Mouse (Mus musculus): ENCODE measurements around the gene Gm12184. TPM values are rescaled to one million over a fixed set of nuclear protein-coding genes. Genes with fewer than 3 reads are reported as not detected.
A peak's percentile ranks its signal among the peaks of the same experiment; 100 is the strongest.

Gene Gm12184
- polyA plus RNA-seq, 1 experiment from 2014 or later, result 3.0 TPM

GRCm38 (mm10) chr11:48869380-48870110 lies 43.1 kb upstream of the Gm12184 start:
- no peak for ATAC-seq (ENCODE audit: low read depth)
- H3K27ac ChIP-seq (ENCODE audit: low read depth, low read length), result no peak overlapping the region
- no peak overlapping the region for H3K9ac ChIP-seq (replicated peaks; ENCODE audit: low read depth, low read length)
- 0 out of 2 replicates have a peak, but pooled peaks cover 2% of the 10 kb centered on the region for H3K27me3 ChIP-seq (ENCODE audit: control insufficient read depth, insufficient read depth, low read length)
- H3K36me3 ChIP-seq (ENCODE audit: control insufficient read depth, insufficient read depth, low read length), result no peaks in the 10 kb centered on the region
- no peak overlapping the region for H3K4me3 ChIP-seq (ENCODE audit: low read depth, low read length)
- WGBS, result 79% methylated on average over 7 of the region's 7 CpGs
- no peaks in the 10 kb centered on the region for H3K9me3 ChIP-seq (ENCODE audit: control insufficient read depth, low read length)
- H3K4me1 ChIP-seq (ENCODE audit: control insufficient read depth, insufficient read depth, low read length), result no peaks in the 10 kb centered on the region; the same call in 1 of the 2 replicates
- H3K4me2 ChIP-seq (ENCODE audit: low read depth, low read length), result no peak overlapping the region

- H3K4me1 ChIP-seq (ENCODE audit: control insufficient read depth, insufficient read depth, low read length), result no peaks in the 10 kb centered on the region; the same call in 1 of the 2 replicates
- H3K27me3 ChIP-seq (ENCODE audit: control insufficient read depth, insufficient read depth, low read length), result no peaks in the 10 kb centered on the region
- ATAC-seq (ENCODE audit: low read depth), result no peak
- no peak overlapping the region for H3K4me2 ChIP-seq (ENCODE audit: low read depth, low read length)
- no peak overlapping the region for H3K9ac ChIP-seq (replicated peaks; ENCODE audit: low read depth, low read length)
- H3K9me3 ChIP-seq (ENCODE audit: control insufficient read depth, low read length), result no peaks in the 10 kb centered on the region
- no peak overlapping the region for H3K27ac ChIP-seq (ENCODE audit: low read depth, low read length)
- WGBS, result 95% methylated on average over 9 of the region's 9 CpGs
- no peak overlapping the region for H3K4me3 ChIP-seq (ENCODE audit: low read depth, low read length)
- H3K36me3 ChIP-seq (ENCODE audit: control insufficient read depth, insufficient read depth, low read length), result no peaks in the 10 kb centered on the region
Measured at GRCm38 (mm10) chr11:48866481-48866880, 40.0 kb upstream of the Gm12184 start.

- Histone ChIP-seq H3K4me3 (ENCODE audit: low read depth, low read length) (no peak overlapping the region), H3K27ac (ENCODE audit: low read depth, low read length) (no peak overlapping the region), H3K9me3 (ENCODE audit: control insufficient read depth, low read length) (no peaks in the 10 kb centered on the region), H3K9ac (replicated peaks; ENCODE audit: low read depth, low read length) (no peak overlapping the region), H3K36me3 (ENCODE audit: control insufficient read depth, insufficient read depth, low read length) (no peaks in the 10 kb centered on the region), H3K4me2 (ENCODE audit: low read depth, low read length) (no peak overlapping the region), H3K27me3 (ENCODE audit: control insufficient read depth, insufficient read depth, low read length) (no peaks in the 10 kb centered on the region), H3K4me1 (ENCODE audit: control insufficient read depth, insufficient read depth, low read length) (no peaks in the 10 kb centered on the region)
- no peak for ATAC-seq (ENCODE audit: low read depth)
- WGBS, result 92% methylated on average over 3 of the region's 3 CpGs
Measured at GRCm38 (mm10) chr11:48863808-48864207, 37.4 kb upstream of the Gm12184 start.

- no peak overlapping the region for H3K4me3 ChIP-seq (ENCODE audit: low read depth, low read length)
- H3K36me3 ChIP-seq (ENCODE audit: control insufficient read depth, insufficient read depth, low read length), result no peaks in the 10 kb centered on the region
- no peaks in the 10 kb centered on the region; the same call in 1 of the 2 replicates for H3K27me3 ChIP-seq (ENCODE audit: control insufficient read depth, insufficient read depth, low read length)
- H3K4me2 ChIP-seq (ENCODE audit: low read depth, low read length), result no peak overlapping the region
- H3K27ac ChIP-seq (ENCODE audit: low read depth, low read length), result no peak overlapping the region
- ATAC-seq (ENCODE audit: low read depth), result no peak
- no peak overlapping the region for H3K9ac ChIP-seq (replicated peaks; ENCODE audit: low read depth, low read length)
- peaks cover 5% of the 10 kb centered on the region; the same call in 1 of the 2 replicates for H3K4me1 ChIP-seq (ENCODE audit: control insufficient read depth, insufficient read depth, low read length)
- WGBS, result 76% methylated on average over 1 of the region's 1 CpGs
- H3K9me3 ChIP-seq (ENCODE audit: control insufficient read depth, low read length), result no peaks in the 10 kb centered on the region
Measured at GRCm38 (mm10) chr11:48862784-48863319, 36.4 kb upstream of the Gm12184 start.

GRCm38 (mm10) chr11:48859014-48859413 lies 32.6 kb upstream of the Gm12184 start:
- H3K4me2 ChIP-seq (ENCODE audit: low read depth, low read length), result peak overlapping the region; percentile 60
- no peak overlapping the region for H3K9ac ChIP-seq (replicated peaks; ENCODE audit: low read depth, low read length)
- H3K4me3 ChIP-seq (ENCODE audit: low read depth, low read length), result peak overlapping the region; percentile 32
- no peak overlapping the region for H3K27ac ChIP-seq (ENCODE audit: low read depth, low read length)
- H3K9me3 ChIP-seq (ENCODE audit: control insufficient read depth, low read length), result no peaks in the 10 kb centered on the region
- H3K4me1 ChIP-seq (ENCODE audit: control insufficient read depth, insufficient read depth, low read length), result peaks cover 17% of the 10 kb centered on the region
- ATAC-seq (ENCODE audit: low read depth), result no peak
- no peaks in the 10 kb centered on the region for H3K36me3 ChIP-seq (ENCODE audit: control insufficient read depth, insufficient read depth, low read length)
- WGBS, result 0% methylated on average over 6 of the region's 6 CpGs
- H3K27me3 ChIP-seq (ENCODE audit: control insufficient read depth, insufficient read depth, low read length), result no peaks in the 10 kb centered on the region; the same call in 1 of the 2 replicates

GRCm38 (mm10) chr11:48853474-48854180 lies 27.2 kb upstream of the Gm12184 start:
- WGBS, result 1% methylated on average over 31 of the region's 31 CpGs

GRCm38 (mm10) chr11:48852624-48853473 lies 26.4 kb upstream of the Gm12184 start:
- no peaks in the 10 kb centered on the region for H3K9me3 ChIP-seq (ENCODE audit: control insufficient read depth, low read length)
- 9% methylated on average over 23 of the region's 23 CpGs for WGBS
- H3K27ac ChIP-seq (ENCODE audit: low read depth, low read length), result no peak overlapping the region

More at GRCm38 (mm10) chr11:48853474-48854180, 27.2 kb upstream of the Gm12184 start:
- peak; percentile 76 for ATAC-seq (ENCODE audit: low read depth)
- Histone ChIP-seq H3K27me3 (ENCODE audit: control insufficient read depth, insufficient read depth, low read length) (no peaks in the 10 kb centered on the region; the same call in 1 of the 2 replicates), H3K4me2 (ENCODE audit: low read depth, low read length) (peak overlapping the region; percentile 74), H3K27ac (ENCODE audit: low read depth, low read length) (no peak overlapping the region), H3K4me1 (ENCODE audit: control insufficient read depth, insufficient read depth, low read length) (peaks cover 19% of the 10 kb centered on the region), H3K4me3 (ENCODE audit: low read depth, low read length) (peak overlapping the region; percentile 54), H3K36me3 (ENCODE audit: control insufficient read depth, insufficient read depth, low read length) (no peaks in the 10 kb centered on the region), H3K9me3 (ENCODE audit: control insufficient read depth, low read length) (no peaks in the 10 kb centered on the region), H3K9ac (replicated peaks; ENCODE audit: low read depth, low read length) (peak overlapping the region; percentile 37)

GRCm38 (mm10) chr11:48852190-48852589 lies 25.7 kb upstream of the Gm12184 start:
- Histone ChIP-seq H3K9me3 (ENCODE audit: control insufficient read depth, low read length) (no peaks in the 10 kb centered on the region), H3K27me3 (ENCODE audit: control insufficient read depth, insufficient read depth, low read length) (no peaks in the 10 kb centered on the region), H3K36me3 (ENCODE audit: control insufficient read depth, insufficient read depth, low read length) (no peaks in the 10 kb centered on the region), H3K9ac (replicated peaks; ENCODE audit: low read depth, low read length) (no peak overlapping the region; the same call in 1 of the 2 replicates), H3K4me1 (ENCODE audit: control insufficient read depth, insufficient read depth, low read length) (peaks cover 14% of the 10 kb centered on the region), H3K4me3 (ENCODE audit: low read depth, low read length) (peak overlapping the region; percentile 54), H3K27ac (ENCODE audit: low read depth, low read length) (no peak overlapping the region), H3K4me2 (ENCODE audit: low read depth, low read length) (peak overlapping the region; percentile 74; the same call in 1 of the 2 replicates)
- no peak for ATAC-seq (ENCODE audit: low read depth)
- 85% methylated on average over 4 of the region's 4 CpGs for WGBS

More at GRCm38 (mm10) chr11:48852624-48853473, 26.4 kb upstream of the Gm12184 start:
- H3K9ac ChIP-seq (replicated peaks; ENCODE audit: low read depth, low read length), result peak overlapping the region; percentile 37
- H3K4me3 ChIP-seq (ENCODE audit: low read depth, low read length), result peak overlapping the region; percentile 54
- no peaks in the 10 kb centered on the region for H3K27me3 ChIP-seq (ENCODE audit: control insufficient read depth, insufficient read depth, low read length)
- H3K4me2 ChIP-seq (ENCODE audit: low read depth, low read length), result peak overlapping the region; percentile 74
- no peaks in the 10 kb centered on the region for H3K36me3 ChIP-seq (ENCODE audit: control insufficient read depth, insufficient read depth, low read length)
- ATAC-seq (ENCODE audit: low read depth), result peak; percentile 36
- H3K4me1 ChIP-seq (ENCODE audit: control insufficient read depth, insufficient read depth, low read length), result peaks cover 14% of the 10 kb centered on the region

Data from neural tube, embryonic 14.5 days (tissue).